8 mouse cellular contexts compared by ENCODE assay signal in genomic region chr5:64229336-64229866, GRCm38 (mm10).
DNase-seq lines count a peak whose midpoint lies in the region; ATAC-seq lines count a peak whose summit lies in the region.

No protein-coding gene starts in this region.

- DNase-seq in CD4-positive, CD25-positive, alpha-beta regulatory T cell, adult 2 months (ENCODE audit: low read depth, low spot score) = peak; percentile 15
- peak; percentile 17 for DNase-seq in neural tube, embryonic 11.5 days (ENCODE audit: low spot score)
- no peak for DNase-seq in neural tube, embryonic 10.5 days (ENCODE audit: extremely low spot score, low spot score)
- DNase-seq in left cerebral cortex, adult 18-20 months (ENCODE audit: low spot score in 2 of 2) = no peak
- no peak for DNase-seq in cerebellum, adult 11 months

- no peak for ATAC-seq in CD4-positive, CD25-positive, alpha-beta regulatory T cell, adult 4 months
- ATAC-seq in neural tube, embryonic 11.5 days (ENCODE audit: insufficient read depth, low FRiP score, low TSS enrichment) = 0 out of 2 replicates have a peak, but pooled peaks have one; percentile 1
- ATAC-seq in limb, embryonic 15.5 days (ENCODE audit: insufficient number of reproducible peaks, low FRiP score, low TSS enrichment, low read depth) = no peak
- ATAC-seq in stomach, embryonic 16.5 days (ENCODE audit: insufficient read depth, low FRiP score) = no peak

- H3K9ac ChIP-seq in neural tube, embryonic 11.5 days (ENCODE audit: low read length) = peak overlapping the region; percentile 68
- peak overlapping the region; percentile 40 for H3K9ac ChIP-seq in limb, embryonic 15.5 days
- H3K9ac ChIP-seq in stomach, embryonic 16.5 days (ENCODE audit: low read length) = peak overlapping the region; percentile 82

- peak overlapping the region; percentile 59 for H3K4me3 ChIP-seq in neural tube, embryonic 11.5 days (ENCODE audit: low read depth, low read length)
- H3K4me3 ChIP-seq in limb, embryonic 15.5 days = peak overlapping the region; percentile 71
- H3K4me3 ChIP-seq in stomach, embryonic 16.5 days (replicated peaks; ENCODE audit: low read length) = peak overlapping the region; percentile 60

- no peaks in the 10 kb centered on the region for H3K36me3 ChIP-seq in neural tube, embryonic 11.5 days (ENCODE audit: control insufficient read depth, insufficient read depth, low read length)
- no peaks in the 10 kb centered on the region for H3K36me3 ChIP-seq in limb, embryonic 15.5 days
- H3K36me3 ChIP-seq in stomach, embryonic 16.5 days (ENCODE audit: control insufficient read depth, insufficient read depth, low read length) = no peaks in the 10 kb centered on the region

- no peaks in the 10 kb centered on the region for H3K27me3 ChIP-seq in neural tube, embryonic 11.5 days (ENCODE audit: control insufficient read depth, insufficient read depth, low read length)
- H3K27me3 ChIP-seq in limb, embryonic 15.5 days = no peaks in the 10 kb centered on the region
- H3K27me3 ChIP-seq in stomach, embryonic 16.5 days (ENCODE audit: control insufficient read depth, insufficient read depth, low read length) = no peaks in the 10 kb centered on the region

- H3K4me2 ChIP-seq in neural tube, embryonic 11.5 days (ENCODE audit: low read depth) = peak overlapping the region; percentile 79
- H3K4me2 ChIP-seq in limb, embryonic 15.5 days = peak overlapping the region; percentile 87
- H3K4me2 ChIP-seq in stomach, embryonic 16.5 days (ENCODE audit: low read depth, low read length) = peak overlapping the region; percentile 67

- peaks cover 6% of the 10 kb centered on the region; the same call in 1 of the 2 replicates for H3K4me1 ChIP-seq in neural tube, embryonic 11.5 days (ENCODE audit: control insufficient read depth, insufficient read depth, low read length)
- H3K4me1 ChIP-seq in limb, embryonic 15.5 days = peaks cover 10% of the 10 kb centered on the region
- peaks cover 32% of the 10 kb centered on the region for H3K4me1 ChIP-seq in stomach, embryonic 16.5 days (ENCODE audit: control insufficient read depth, insufficient read depth, low read length)

- H3K27ac ChIP-seq in neural tube, embryonic 11.5 days (ENCODE audit: low read depth, low read length) = no peak overlapping the region
- H3K27ac ChIP-seq in limb, embryonic 15.5 days = peak overlapping the region; percentile 71
- peak overlapping the region; percentile 72 for H3K27ac ChIP-seq in stomach, embryonic 16.5 days (ENCODE audit: low read length)

- no peaks in the 10 kb centered on the region for H3K9me3 ChIP-seq in neural tube, embryonic 11.5 days (ENCODE audit: control insufficient read depth, low read length)
- no peaks in the 10 kb centered on the region for H3K9me3 ChIP-seq in limb, embryonic 15.5 days
- H3K9me3 ChIP-seq in stomach, embryonic 16.5 days (replicated peaks; ENCODE audit: control insufficient read depth, low read length) = no peaks in the 10 kb centered on the region

- 44% methylated on average over 12 of the region's 12 CpGs for WGBS in neural tube, embryonic 11.5 days
- 45% methylated on average over 12 of the region's 12 CpGs for WGBS in limb, embryonic 15.5 days
- 39% methylated on average over 12 of the region's 12 CpGs for WGBS in stomach, embryonic 16.5 days

Comparison
In these comparisons a context has a peak if more than half of its experiments do, and no peak if none do; other contexts are left out.
1. DNase-seq: peak in CD4-positive, CD25-positive, alpha-beta regulatory T cell, adult 2 months (single experiment) and neural tube, embryonic 11.5 days (single experiment); none in neural tube, embryonic 10.5 days (single experiment), left cerebral cortex, adult 18-20 months (0 of 2) and cerebellum, adult 11 months (single experiment).
2. Peak in every context shown above with its lines, with median percentiles within 50 percentile points of each other: H3K4me2 ChIP-seq, H3K4me3 ChIP-seq and H3K9ac ChIP-seq.